ENCODE assay signal across 8 mouse cellular contexts in the genomic region with DNA sequence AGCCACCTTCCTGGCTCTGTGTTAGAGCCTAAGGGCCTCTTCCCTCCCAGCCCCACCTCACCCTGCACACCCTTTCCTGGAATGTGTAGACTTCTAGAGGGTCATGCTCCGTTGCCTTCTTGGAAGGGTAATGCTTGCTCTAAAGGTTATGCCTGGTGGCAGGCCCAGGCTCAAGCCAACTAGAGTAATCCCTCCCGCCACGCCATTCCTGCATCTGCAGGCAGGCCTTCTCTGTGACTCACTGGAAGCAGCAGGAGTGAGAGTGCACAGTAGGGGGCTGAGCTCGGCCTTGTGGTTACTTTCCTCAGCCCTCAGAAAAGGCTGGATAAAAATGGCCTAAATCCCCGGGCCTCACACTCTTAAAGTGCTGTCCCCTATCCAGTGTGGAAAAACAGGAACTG. TPM values are rescaled to one million over a fixed set of nuclear protein-coding genes. Genes with fewer than 3 reads are reported as not detected.
DNase-seq lines count a peak whose midpoint lies in the region; ATAC-seq and TF ChIP-seq lines count a peak whose summit lies in the region.

No protein-coding gene starts in this region.

- no peak for DNase-seq in heart, adult 2 months
- DNase-seq in heart, adult 8-10 months (ENCODE audit: low spot score), result no peak
- peak; percentile 53 for DNase-seq in MN1 (ENCODE audit: low spot score)
- DNase-seq in embryonic facial prominence, embryonic 10.5 days (ENCODE audit: low spot score), result no peak
- no peak for DNase-seq in hindbrain, embryonic 14.5 days (ENCODE audit: low spot score)
- peak; percentile 43 for DNase-seq in liver, embryonic 11.5 days (ENCODE audit: low spot score)
- DNase-seq in stomach, postnatal 0 days (ENCODE audit: low spot score), result peak; percentile 55
- no peak for DNase-seq in layer of hippocampus, postnatal 25 days (ENCODE audit: extremely low spot score in 1 of 2, low spot score in 1 of 2)

- TF ChIP-seq EP300 in heart, adult 2 months (IDR thresholded peaks at IDR 0.05; ENCODE audit: insufficient read depth, low read depth, low read length), result no peak
- no peak for TF ChIP-seq EP300 in stomach, postnatal 0 days (optimal IDR thresholded peaks at IDR 0.05)

- peaks cover 7% of the 10 kb centered on the region for H3K79me2 ChIP-seq in heart, adult 2 months (replicated peaks; ENCODE audit: control insufficient read depth, insufficient read depth, low read length)

- intact Hi-C loops in heart, adult 2 months (cut with DNase I), result loop anchor here (5.0 kb wide), 2 partner anchors 110 to 135 kb away; partner anchors contain the start of gene Abcc5

- 12% methylated on average over 5 of the region's 5 CpGs for WGBS in heart, adult 2 months
- 30% methylated on average over 5 of the region's 5 CpGs for WGBS in embryonic facial prominence, embryonic 10.5 days
- WGBS in hindbrain, embryonic 14.5 days, result 27% methylated on average over 5 of the region's 5 CpGs
- WGBS in liver, embryonic 11.5 days, result 21% methylated on average over 5 of the region's 5 CpGs
- 17% methylated on average over 5 of the region's 5 CpGs for WGBS in stomach, postnatal 0 days

- ATAC-seq in hindbrain, embryonic 14.5 days (ENCODE audit: low FRiP score), result no peak
- no peak for ATAC-seq in liver, embryonic 11.5 days (replicated peaks; ENCODE audit: low FRiP score)
- ATAC-seq in stomach, postnatal 0 days (ENCODE audit: low FRiP score, low TSS enrichment), result peak; percentile 5; the same call in 1 of the 2 replicates

- peaks cover 10% of the 10 kb centered on the region for H3K36me3 ChIP-seq in heart, adult 2 months (ENCODE audit: control insufficient read depth, insufficient read depth, low read length)
- peaks cover 72% of the 10 kb centered on the region for H3K36me3 ChIP-seq in embryonic facial prominence, embryonic 10.5 days (replicated peaks)
- H3K36me3 ChIP-seq in hindbrain, embryonic 14.5 days (replicated peaks; ENCODE audit: control insufficient read depth, insufficient read depth), result peaks cover 61% of the 10 kb centered on the region
- peaks cover 38% of the 10 kb centered on the region for H3K36me3 ChIP-seq in liver, embryonic 11.5 days (ENCODE audit: control insufficient read depth, insufficient read depth, low read length)
- peaks cover 14% of the 10 kb centered on the region for H3K36me3 ChIP-seq in stomach, postnatal 0 days (ENCODE audit: control insufficient read depth, insufficient read depth, low read length)

- peak overlapping the region; percentile 67 for H3K9ac ChIP-seq in heart, adult 2 months (ENCODE audit: low read depth, low read length)
- H3K9ac ChIP-seq in hindbrain, embryonic 14.5 days, result peak overlapping the region; percentile 96
- H3K9ac ChIP-seq in liver, embryonic 11.5 days (ENCODE audit: low read depth, low read length), result peak overlapping the region; percentile 75
- peak overlapping the region; percentile 35; the same call in 1 of the 2 replicates for H3K9ac ChIP-seq in stomach, postnatal 0 days (ENCODE audit: low read length)

- TF ChIP-seq CTCF in heart, adult 2 months (IDR thresholded peaks at IDR 0.05), result no peak
- peak; percentile 43 for TF ChIP-seq CTCF in stomach, postnatal 0 days (IDR thresholded peaks at IDR 0.05; ENCODE audit: low read depth)

- H3K9me3 ChIP-seq in embryonic facial prominence, embryonic 10.5 days, result no peaks in the 10 kb centered on the region
- H3K9me3 ChIP-seq in hindbrain, embryonic 14.5 days (ENCODE audit: control insufficient read depth, low read length), result no peaks in the 10 kb centered on the region
- H3K9me3 ChIP-seq in liver, embryonic 11.5 days (ENCODE audit: control insufficient read depth, low read length), result no peaks in the 10 kb centered on the region
- H3K9me3 ChIP-seq in stomach, postnatal 0 days (ENCODE audit: control insufficient read depth, low read length), result no peaks in the 10 kb centered on the region

- H3K4me3 ChIP-seq in heart, adult 2 months, result peak overlapping the region; percentile 98
- H3K4me3 ChIP-seq in embryonic facial prominence, embryonic 10.5 days, result peak overlapping the region; percentile 95
- peak overlapping the region; percentile 88 for H3K4me3 ChIP-seq in hindbrain, embryonic 14.5 days (replicated peaks; ENCODE audit: low read length)
- H3K4me3 ChIP-seq in liver, embryonic 11.5 days (ENCODE audit: low read depth, low read length), result peak overlapping the region; percentile 76
- peak overlapping the region; percentile 5 for H3K4me3 ChIP-seq in stomach, postnatal 0 days (ENCODE audit: low read depth, low read length)

- no peak overlapping the region for H3K27ac ChIP-seq in heart, adult 2 months
- H3K27ac ChIP-seq in embryonic facial prominence, embryonic 10.5 days (replicated peaks), result peak overlapping the region; percentile 52
- H3K27ac ChIP-seq in hindbrain, embryonic 14.5 days, result no peak overlapping the region; the same call in 1 of the 2 replicates
- H3K27ac ChIP-seq in liver, embryonic 11.5 days (ENCODE audit: low read depth, low read length), result peak overlapping the region; percentile 44; the same call in 1 of the 2 replicates
- peak overlapping the region; percentile 66 for H3K27ac ChIP-seq in stomach, postnatal 0 days (replicated peaks)

- no peaks in the 10 kb centered on the region for H3K27me3 ChIP-seq in heart, adult 2 months (ENCODE audit: control insufficient read depth, insufficient read depth, low read length)
- no peaks in the 10 kb centered on the region for H3K27me3 ChIP-seq in embryonic facial prominence, embryonic 10.5 days (replicated peaks; ENCODE audit: low read depth, poor library complexity, severe bottlenecking)
- no peaks in the 10 kb centered on the region for H3K27me3 ChIP-seq in hindbrain, embryonic 14.5 days (ENCODE audit: control insufficient read depth, insufficient read depth, low read length)
- H3K27me3 ChIP-seq in liver, embryonic 11.5 days (replicated peaks; ENCODE audit: control insufficient read depth, insufficient read depth, low read length), result no peaks in the 10 kb centered on the region
- no peaks in the 10 kb centered on the region for H3K27me3 ChIP-seq in stomach, postnatal 0 days (ENCODE audit: control insufficient read depth, insufficient read depth, low read length)

- H3K4me1 ChIP-seq in heart, adult 2 months (ENCODE audit: control insufficient read depth, insufficient read depth, low read length), result peaks cover 7% of the 10 kb centered on the region
- H3K4me1 ChIP-seq in embryonic facial prominence, embryonic 10.5 days, result peaks cover 23% of the 10 kb centered on the region
- H3K4me1 ChIP-seq in hindbrain, embryonic 14.5 days (replicated peaks; ENCODE audit: control insufficient read depth, insufficient read depth, low read length), result peaks cover 27% of the 10 kb centered on the region
- H3K4me1 ChIP-seq in liver, embryonic 11.5 days (replicated peaks; ENCODE audit: control insufficient read depth, insufficient read depth, low read length), result peaks cover 28% of the 10 kb centered on the region
- H3K4me1 ChIP-seq in stomach, postnatal 0 days (replicated peaks; ENCODE audit: control insufficient read depth, insufficient read depth), result no peaks in the 10 kb centered on the region; the same call in 1 of the 2 replicates

- peak overlapping the region; percentile 88 for H3K4me2 ChIP-seq in hindbrain, embryonic 14.5 days (replicated peaks)
- peak overlapping the region; percentile 72 for H3K4me2 ChIP-seq in liver, embryonic 11.5 days
- H3K4me2 ChIP-seq in stomach, postnatal 0 days (replicated peaks; ENCODE audit: low read depth), result peak overlapping the region; percentile 76

- no peak for TF ChIP-seq POLR2A in heart, adult 2 months (IDR thresholded peaks at IDR 0.05; ENCODE audit: insufficient read depth, low read depth, low read length)

RNA-seq across cellular contexts. Expression of gene Ap2m1, which starts 1.8 kb away (rescaled TPM):
- 100 to 1,000 TPM; 195 to 211 TPM for total RNA-seq in heart, adult 2 months (2021)
- 307 and 322 TPM in 2 replicates for polyA plus RNA-seq in heart, adult 2 months (2012; rRNA removed)
- total RNA-seq in heart, adult 8-10 months (2022), result 100 to 1,000 TPM; 186 to 215 (median 203) TPM
- polyA plus RNA-seq in embryonic facial prominence, embryonic 10.5 days (2016; fragmentation: Nextera tagmentation; extraction: Ambion mirVana), result 604 and 650 TPM in 2 replicates
- 1,214 and 1,314 TPM in 2 replicates for polyA plus RNA-seq in hindbrain, embryonic 14.5 days (2014; fragmentation: Nextera tagmentation; extraction: Ambion mirVana)
- polyA plus RNA-seq in liver, embryonic 11.5 days (2014; fragmentation: Nextera tagmentation; extraction: Ambion mirVana), result 519 and 569 TPM in 2 replicates
- polyA plus RNA-seq in stomach, postnatal 0 days (2015; fragmentation: Nextera tagmentation; extraction: Ambion mirVana), result 332 and 349 TPM in 2 replicates
- 100 to 1,000 TPM; 753 to 800 TPM for total RNA-seq in layer of hippocampus, postnatal 25 days (2021)

RNA-seq across cellular contexts. Expression of gene Abcf3, which starts 11.3 kb away (rescaled TPM):
- total RNA-seq in heart, adult 2 months (2021), result 10 to 100 TPM; 72.9 to 74.4 TPM
- polyA plus RNA-seq in heart, adult 2 months (2012; rRNA removed), result 36.0 and 52.5 TPM in 2 replicates
- 10 to 100 TPM; 62.4 to 85.5 (median 78.0) TPM for total RNA-seq in heart, adult 8-10 months (2022)
- polyA plus RNA-seq in embryonic facial prominence, embryonic 10.5 days (2016; fragmentation: Nextera tagmentation; extraction: Ambion mirVana), result 57.2 and 59.6 TPM in 2 replicates
- polyA plus RNA-seq in hindbrain, embryonic 14.5 days (2014; fragmentation: Nextera tagmentation; extraction: Ambion mirVana), result 75.3 and 77.5 TPM in 2 replicates
- polyA plus RNA-seq in liver, embryonic 11.5 days (2014; fragmentation: Nextera tagmentation; extraction: Ambion mirVana), result 49.2 and 50.9 TPM in 2 replicates
- polyA plus RNA-seq in stomach, postnatal 0 days (2015; fragmentation: Nextera tagmentation; extraction: Ambion mirVana), result 31.0 and 33.0 TPM in 2 replicates
- 10 to 100 TPM; 79.4 to 89.4 TPM for total RNA-seq in layer of hippocampus, postnatal 25 days (2021)

RNA-seq across cellular contexts. Expression of gene Dvl3, which starts 20.3 kb away (rescaled TPM):
- total RNA-seq in heart, adult 2 months (2021), result 10 to 100 TPM; 46.0 to 49.7 TPM
- 28.7 and 32.9 TPM in 2 replicates for polyA plus RNA-seq in heart, adult 2 months (2012; rRNA removed)
- total RNA-seq in heart, adult 8-10 months (2022), result 10 to 100 TPM; 45.9 to 51.0 (median 48.2) TPM
- 33.0 and 35.1 TPM in 2 replicates for polyA plus RNA-seq in embryonic facial prominence, embryonic 10.5 days (2016; fragmentation: Nextera tagmentation; extraction: Ambion mirVana)
- polyA plus RNA-seq in hindbrain, embryonic 14.5 days (2014; fragmentation: Nextera tagmentation; extraction: Ambion mirVana), result 36.4 and 40.9 TPM in 2 replicates
- 18.9 and 20.3 TPM in 2 replicates for polyA plus RNA-seq in liver, embryonic 11.5 days (2014; fragmentation: Nextera tagmentation; extraction: Ambion mirVana)
- polyA plus RNA-seq in stomach, postnatal 0 days (2015; fragmentation: Nextera tagmentation; extraction: Ambion mirVana), result 8.7 and 10.0 TPM in 2 replicates
- 10 to 100 TPM; 57.2 to 68.3 TPM for total RNA-seq in layer of hippocampus, postnatal 25 days (2021)

RNA-seq across cellular contexts. Expression of gene Eif2b5, which starts 38.5 kb away (rescaled TPM):
- total RNA-seq in heart, adult 2 months (2021), result 10 to 100 TPM; 49.9 to 60.1 TPM
- polyA plus RNA-seq in heart, adult 2 months (2012; rRNA removed), result 26.0 and 40.5 TPM in 2 replicates
- 10 to 100 TPM; 50.5 to 59.7 (median 55.2) TPM for total RNA-seq in heart, adult 8-10 months (2022)
- polyA plus RNA-seq in embryonic facial prominence, embryonic 10.5 days (2016; fragmentation: Nextera tagmentation; extraction: Ambion mirVana), result 157 and 169 TPM in 2 replicates
- polyA plus RNA-seq in hindbrain, embryonic 14.5 days (2014; fragmentation: Nextera tagmentation; extraction: Ambion mirVana), result 88.0 and 89.2 TPM in 2 replicates
- polyA plus RNA-seq in liver, embryonic 11.5 days (2014; fragmentation: Nextera tagmentation; extraction: Ambion mirVana), result 125 and 132 TPM in 2 replicates
- polyA plus RNA-seq in stomach, postnatal 0 days (2015; fragmentation: Nextera tagmentation; extraction: Ambion mirVana), result 58.2 and 58.7 TPM in 2 replicates
- total RNA-seq in layer of hippocampus, postnatal 25 days (2021), result 10 to 100 TPM; 46.0 to 53.3 TPM

RNA-seq across cellular contexts. Expression of gene Vwa5b2, which starts 52.2 kb away (rescaled TPM):
- total RNA-seq in heart, adult 2 months (2021), result under 1 TPM in 1 of 2 experiments, not detected in 1; 0.18 TPM
- polyA plus RNA-seq in heart, adult 2 months (2012; rRNA removed), result 0.06 TPM in 1 of 2 replicates, not detected in the other
- under 1 TPM in 3 of 4 experiments, not detected in 1; 0.49 to 0.71 (median 0.69) TPM for total RNA-seq in heart, adult 8-10 months (2022)
- 2.0 and 3.0 TPM in 2 replicates for polyA plus RNA-seq in embryonic facial prominence, embryonic 10.5 days (2016; fragmentation: Nextera tagmentation; extraction: Ambion mirVana)
- 22.1 and 24.4 TPM in 2 replicates for polyA plus RNA-seq in hindbrain, embryonic 14.5 days (2014; fragmentation: Nextera tagmentation; extraction: Ambion mirVana)
- 0.58 and 1.1 TPM in 2 replicates for polyA plus RNA-seq in liver, embryonic 11.5 days (2014; fragmentation: Nextera tagmentation; extraction: Ambion mirVana)
- polyA plus RNA-seq in stomach, postnatal 0 days (2015; fragmentation: Nextera tagmentation; extraction: Ambion mirVana), result 1.3 and 2.1 TPM in 2 replicates
- total RNA-seq in layer of hippocampus, postnatal 25 days (2021), result 10 to 100 TPM; 22.8 to 24.2 TPM

Comparison
In these comparisons a context has a peak if more than half of its experiments do, and no peak if none do; other contexts are left out.
1. DNase-seq: peak in MN1 (single experiment), liver, embryonic 11.5 days (single experiment) and stomach, postnatal 0 days (single experiment); none in heart, adult 2 months (0 of 2), heart, adult 8-10 months (single experiment), embryonic facial prominence, embryonic 10.5 days (single experiment), hindbrain, embryonic 14.5 days (single experiment) and layer of hippocampus, postnatal 25 days (0 of 2).
2. H3K27ac ChIP-seq: peak in embryonic facial prominence, embryonic 10.5 days (single experiment), liver, embryonic 11.5 days (single experiment) and stomach, postnatal 0 days (single experiment); none in heart, adult 2 months (single experiment) and hindbrain, embryonic 14.5 days (single experiment).
3. H3K4me3 ChIP-seq: peak in every context shown above with its lines; median percentile 98 in heart, adult 2 months; 95 in embryonic facial prominence, embryonic 10.5 days; 88 in hindbrain, embryonic 14.5 days; 76 in liver, embryonic 11.5 days; 5 in stomach, postnatal 0 days.
4. H3K9ac ChIP-seq: peak in every context shown above with its lines; median percentile 96 in hindbrain, embryonic 14.5 days; 75 in liver, embryonic 11.5 days; 67 in heart, adult 2 months; 35 in stomach, postnatal 0 days.
5. Peak in every context shown above with its lines, with median percentiles within 50 percentile points of each other: H3K4me2 ChIP-seq.